Mouse (Mus musculus) limb, embryonic 12.5 days (tissue): ENCODE results near the gene Olfr1328. TPM values are rescaled to one million over a fixed set of nuclear protein-coding genes. Genes with fewer than 3 reads are reported as not detected.

Source experiments
- polyA plus RNA-seq: library from polyadenylated mRNA; unstranded; fragments of >200 nt; fragmentation: Nextera tagmentation; extraction: Ambion mirVana; gene quantifications from 2 replicates; pipeline ENCODE4 v1.2.1, GENCODE M21; 2016

Olfr1328 gene
- polyA plus RNA-seq, 1 experiment from 2014 or later: not detected

Other genes with a start within 250 kb of the Olfr1328 start
- 0.13 TPM in 1 of 2 replicates, not detected in the other for gene Olfr1342, start 245.9 kb downstream of the Olfr1328 start, polyA plus RNA-seq
- gene Olfr1341, start 235.1 kb downstream of the Olfr1328 start, polyA plus RNA-seq: not detected in 2 replicates
- gene Olfr1340, start 218.5 kb downstream of the Olfr1328 start, polyA plus RNA-seq: not detected in 2 replicates
- not detected in 2 replicates for gene Olfr1339, start 206.4 kb downstream of the Olfr1328 start, polyA plus RNA-seq
- gene Olfr1338, start 179.9 kb downstream of the Olfr1328 start, polyA plus RNA-seq: not detected in 2 replicates
- not detected in 2 replicates for gene Olfr1337, start 156.0 kb downstream of the Olfr1328 start, polyA plus RNA-seq
- gene Olfr1335, start 128.7 kb downstream of the Olfr1328 start, polyA plus RNA-seq: not detected in 2 replicates
- not detected in 2 replicates for gene Olfr1333, start 102.3 kb downstream of the Olfr1328 start, polyA plus RNA-seq
- gene Olfr1331, start 74.0 kb downstream of the Olfr1328 start, polyA plus RNA-seq: not detected in 2 replicates
- gene Olfr1330, start 50.0 kb downstream of the Olfr1328 start, polyA plus RNA-seq: not detected in 2 replicates
- not detected in 2 replicates for gene Olfr1329, start 21.1 kb downstream of the Olfr1328 start, polyA plus RNA-seq
- gene Lao1, start 23.0 kb upstream of the Olfr1328 start, polyA plus RNA-seq: not detected in 2 replicates
- gene Slc2a1, start 170.1 kb upstream of the Olfr1328 start, polyA plus RNA-seq: 98.1 and 100 TPM in 2 replicates
- gene Zfp691, start 235.6 kb upstream of the Olfr1328 start, polyA plus RNA-seq: 8.4 and 8.7 TPM in 2 replicates